Mouse (Mus musculus) ES-Bruce4 (cell line): ENCODE results near the gene St3gal3. TPM values are rescaled to one million over a fixed set of nuclear protein-coding genes. Genes with fewer than 3 reads are reported as not detected.
A peak's percentile ranks its signal among the peaks of the same experiment; 100 is the strongest.

Experiments
- H3K27ac ChIP-seq: 2 replicates; pipeline ENCODE4 v1.5.1; 2012; ENCODE audit warnings: low read length, inconsistent platforms; ENCODE audit not compliant: insufficient read depth
- H3K27me3 ChIP-seq: 2 replicates; pipeline ENCODE4 v1.6.1; 2012; ENCODE audit warnings: mild to moderate bottlenecking, low read length, inconsistent platforms; ENCODE audit not compliant: control insufficient read depth, poor library complexity, insufficient read depth, severe bottlenecking
- H3K36me3 ChIP-seq: 2 replicates; pipeline ENCODE4 v1.6.1; 2012; ENCODE audit warnings: inconsistent platforms, mild to moderate bottlenecking, low read length, moderate library complexity; ENCODE audit not compliant: control insufficient read depth, poor library complexity, insufficient read depth, severe bottlenecking
- H3K4me1 ChIP-seq: one replicate; pipeline ENCODE4 v1.8.1; 2011; ENCODE audit warnings: low read length; ENCODE audit not compliant: control insufficient read depth, insufficient read depth
- H3K4me3 ChIP-seq: 2 replicates; pipeline ENCODE4 v1.5.1; 2011; ENCODE audit warnings: low read depth, mild to moderate bottlenecking, low read length
- H3K9ac ChIP-seq: 2 replicates; pipeline ENCODE4 v1.6.1; 2012; ENCODE audit warnings: low read depth, mild to moderate bottlenecking, inconsistent platforms; ENCODE audit not compliant: poor library complexity, severe bottlenecking
- H3K9me3 ChIP-seq: replicated peaks from 2 replicates; pipeline ENCODE4 v1.6.1; 2012; ENCODE audit warnings: mild to moderate bottlenecking, low read length, inconsistent platforms; ENCODE audit not compliant: control insufficient read depth, poor library complexity, insufficient read depth, severe bottlenecking
- CTCF ChIP-seq: IDR thresholded peaks from one replicate; pipeline ENCODE4 v1.8.1; 2011; ENCODE audit warnings: low read depth, low read length
- EP300 ChIP-seq: IDR thresholded peaks from 2 replicates; pipeline ENCODE4 v1.6.1; 2011; ENCODE audit warnings: low read depth, low read length; ENCODE audit not compliant: insufficient read depth
- POLR2A ChIP-seq: IDR thresholded peaks from one replicate; pipeline ENCODE4 v1.8.1; 2011; ENCODE audit warnings: low read length; ENCODE audit not compliant: insufficient read depth
- polyA plus RNA-seq: library from polyadenylated mRNA; stranded (reverse); fragments of >200 nt; gene quantifications from 2 replicates; pipeline ENCODE4 v1.2.4, GENCODE M21; 2011; ENCODE audit warnings: low read depth; ENCODE audit not compliant: missing spikeins, insufficient read depth, insufficient read length

Gene St3gal3
- polyA plus RNA-seq, 1 experiment, result 13.9 TPM

DNA sequence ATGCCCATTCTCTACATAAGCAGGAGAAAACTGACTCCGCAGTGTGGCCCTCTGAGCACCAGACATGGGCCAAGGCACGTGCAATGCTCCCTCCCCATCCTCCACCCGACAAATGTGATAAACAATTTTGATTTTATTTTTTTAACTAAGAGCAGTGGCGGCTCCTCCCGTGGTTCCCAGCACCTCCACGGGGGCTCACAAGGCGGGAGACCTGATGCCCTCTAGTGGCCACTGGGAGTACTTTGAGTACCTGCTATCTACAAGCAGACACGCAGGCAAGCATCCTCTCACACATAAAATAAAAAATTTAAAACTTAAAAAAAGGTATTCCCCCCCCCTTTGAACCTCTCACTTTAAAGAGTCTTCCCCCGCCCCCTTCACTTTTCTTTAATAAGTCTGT is 36.3 kb upstream of the St3gal3 start:
- no peak overlapping the region for H3K4me3 ChIP-seq
- no peak for TF ChIP-seq POLR2A
- peak; percentile 69 for TF ChIP-seq CTCF

DNA sequence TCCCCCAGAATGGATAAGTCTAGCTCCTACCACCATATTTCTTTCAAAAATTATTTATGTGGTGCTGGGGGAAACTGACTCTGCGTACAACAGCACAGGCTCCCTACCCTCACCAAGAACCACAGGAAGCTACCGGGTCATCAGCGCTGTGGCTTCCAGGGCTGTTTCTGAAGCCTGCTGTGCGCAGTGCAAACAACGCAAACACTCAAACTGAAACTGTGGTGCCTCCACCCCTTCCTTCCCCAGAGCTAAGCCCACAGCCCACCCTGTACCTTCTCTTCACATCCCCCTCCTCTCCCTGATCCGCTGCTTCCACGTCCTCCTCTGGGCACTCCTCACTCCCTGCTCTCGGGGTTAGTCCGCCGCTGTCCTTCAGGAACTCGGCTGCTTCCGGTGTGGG is 27.4 kb upstream of the St3gal3 start:
- no peaks in the 10 kb centered on the region for H3K27me3 ChIP-seq
- no peaks in the 10 kb centered on the region for H3K9me3 ChIP-seq
- no peak overlapping the region for H3K9ac ChIP-seq
- TF ChIP-seq EP300 (no peak), POLR2A (no peak), CTCF (no peak)
- H3K4me1 ChIP-seq, result no peaks in the 10 kb centered on the region
- no peak overlapping the region for H3K4me3 ChIP-seq
- no peak overlapping the region for H3K27ac ChIP-seq
- H3K36me3 ChIP-seq, result peaks cover 42% of the 10 kb centered on the region

More for the DNA sequence above, 36.3 kb upstream of the St3gal3 start:
- Histone ChIP-seq H3K36me3 (peaks cover 40% of the 10 kb centered on the region), H3K9me3 (no peaks in the 10 kb centered on the region), H3K27ac (no peak overlapping the region), H3K27me3 (no peaks in the 10 kb centered on the region), H3K4me1 (no peaks in the 10 kb centered on the region), H3K9ac (no peak overlapping the region; the same call in 1 of the 2 replicates)

DNA sequence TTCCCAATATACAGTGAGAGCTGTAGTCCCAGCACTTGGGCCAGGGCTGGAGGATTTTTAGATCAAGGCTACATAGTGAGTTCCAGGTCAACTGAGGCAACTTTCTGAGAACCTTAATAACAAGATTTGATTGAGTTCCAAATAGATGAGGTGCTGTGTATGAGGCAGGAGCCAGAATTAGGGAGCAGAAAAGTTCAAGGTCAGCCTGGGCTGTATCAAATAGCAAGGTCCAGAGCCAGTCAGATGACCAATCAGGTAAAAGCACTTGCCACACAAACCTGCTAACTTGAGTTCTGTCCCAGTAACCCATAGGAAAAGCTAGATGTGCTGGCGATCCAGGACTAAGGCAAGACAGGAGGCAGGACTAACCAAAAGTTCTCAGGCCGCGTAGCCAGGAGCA is 23.0 kb upstream of the St3gal3 start:
- TF ChIP-seq POLR2A (no peak), CTCF (no peak), EP300 (no peak)
- no peak overlapping the region for H3K9ac ChIP-seq
- no peak overlapping the region for H3K27ac ChIP-seq
- no peaks in the 10 kb centered on the region for H3K27me3 ChIP-seq
- H3K9me3 ChIP-seq, result no peaks in the 10 kb centered on the region; the same call in 1 of the 2 replicates
- H3K4me3 ChIP-seq, result no peak overlapping the region
- H3K36me3 ChIP-seq, result peaks cover 43% of the 10 kb centered on the region
- H3K4me1 ChIP-seq, result no peaks in the 10 kb centered on the region

DNA sequence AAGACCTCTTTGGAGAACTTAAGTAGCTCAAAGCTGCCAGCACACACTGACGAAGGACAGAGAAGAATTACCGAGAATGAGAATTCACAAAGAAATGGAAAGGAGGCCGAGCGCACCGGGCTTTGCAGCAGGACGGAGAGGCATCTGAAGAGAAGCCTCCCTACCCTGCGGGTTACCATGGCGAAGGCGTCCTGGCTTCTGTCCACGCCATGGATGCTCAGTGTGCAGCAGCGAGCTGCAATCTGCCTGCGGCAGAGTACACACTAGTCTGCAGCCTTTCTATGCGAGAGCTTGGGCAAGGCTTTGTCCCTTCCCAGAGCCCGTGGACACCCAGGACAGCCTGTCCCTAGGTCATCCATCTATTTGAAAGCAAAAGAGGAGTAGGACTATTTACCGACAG is 21.8 kb upstream of the St3gal3 start:
- Histone ChIP-seq H3K27me3 (no peaks in the 10 kb centered on the region), H3K4me3 (no peak overlapping the region), H3K4me1 (no peaks in the 10 kb centered on the region), H3K27ac (no peak overlapping the region), H3K36me3 (peaks cover 39% of the 10 kb centered on the region), H3K9me3 (no peaks in the 10 kb centered on the region; the same call in 1 of the 2 replicates), H3K9ac (no peak overlapping the region)
- TF ChIP-seq EP300, result no peak
- TF ChIP-seq CTCF, result no peak
- TF ChIP-seq POLR2A, result no peak

GRCm38 (mm10) chr4:118154889-118155288 is 20.2 kb upstream of the St3gal3 start:
- no peak overlapping the region for H3K9ac ChIP-seq
- no peak for TF ChIP-seq EP300
- no peak for TF ChIP-seq CTCF
- no peak for TF ChIP-seq POLR2A
- H3K4me3 ChIP-seq, result no peak overlapping the region
- no peaks in the 10 kb centered on the region for H3K27me3 ChIP-seq
- H3K36me3 ChIP-seq, result peaks cover 36% of the 10 kb centered on the region
- no peaks in the 10 kb centered on the region; the same call in 1 of the 2 replicates for H3K9me3 ChIP-seq
- no peaks in the 10 kb centered on the region for H3K4me1 ChIP-seq
- H3K27ac ChIP-seq, result no peak overlapping the region

DNA sequence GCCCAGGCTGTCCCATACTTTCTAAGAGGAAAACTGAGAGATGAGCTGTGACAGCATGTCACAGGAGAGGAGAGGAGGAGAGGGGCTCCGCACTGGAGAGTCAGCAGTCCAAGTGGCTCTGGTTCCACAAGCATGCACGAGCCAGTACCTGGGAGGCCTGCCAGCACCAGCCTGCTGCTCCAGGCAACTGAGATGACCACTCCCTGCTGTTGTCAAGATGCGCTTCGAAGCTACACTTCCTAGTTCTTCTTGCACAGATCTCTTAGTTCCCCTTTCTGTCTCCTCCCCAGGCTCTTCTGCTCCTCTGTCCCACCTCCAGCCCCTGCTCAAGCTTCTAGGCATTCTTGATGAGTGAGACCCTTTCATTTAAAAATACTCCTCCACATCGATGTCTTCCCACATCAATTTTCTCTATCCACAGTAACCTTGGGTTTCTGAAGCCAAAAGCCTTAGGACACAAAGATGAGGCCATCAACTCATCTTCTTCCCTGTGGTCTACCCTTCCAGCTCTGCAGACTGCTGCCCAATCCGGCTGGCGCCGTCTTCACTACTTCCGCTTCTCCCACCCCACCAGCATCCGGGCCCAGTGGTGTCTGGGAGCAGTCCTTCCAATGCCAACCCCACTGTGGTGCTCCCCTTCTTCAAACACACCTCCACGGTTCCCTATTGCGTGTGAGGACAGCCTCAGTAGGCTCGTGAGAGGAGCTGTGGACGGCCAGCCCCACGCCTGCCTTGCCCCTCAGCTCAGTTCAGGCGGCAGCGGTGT is 17.5 kb upstream of the St3gal3 start:
- Histone ChIP-seq H3K36me3 (peaks cover 37% of the 10 kb centered on the region), H3K4me3 (no peak overlapping the region), H3K4me1 (no peaks in the 10 kb centered on the region), H3K27ac (no peak overlapping the region), H3K9ac (no peak overlapping the region), H3K27me3 (no peaks in the 10 kb centered on the region), H3K9me3 (no peaks in the 10 kb centered on the region; the same call in 1 of the 2 replicates)
- no peak for TF ChIP-seq EP300
- TF ChIP-seq POLR2A, result no peak
- no peak for TF ChIP-seq CTCF
